Mouse (Mus musculus) spleen, adult 18-20 months (tissue): ENCODE data around the gene Gabpb1.
A peak's percentile ranks its signal among the peaks of the same experiment; 100 is the strongest.
"Not testable (repeated sequence)": the region's sequence is repeated elsewhere in the genome, so short reads cannot be mapped to it uniquely, and the experiment has no call there.

Experiments
- DNase-seq, 2 experiments: peaks; one replicate each; pipeline ENCODE4 v3.0.0; 2022; ENCODE audit warnings: mixed read lengths in 2 of 2

Gene Gabpb1

DNA sequence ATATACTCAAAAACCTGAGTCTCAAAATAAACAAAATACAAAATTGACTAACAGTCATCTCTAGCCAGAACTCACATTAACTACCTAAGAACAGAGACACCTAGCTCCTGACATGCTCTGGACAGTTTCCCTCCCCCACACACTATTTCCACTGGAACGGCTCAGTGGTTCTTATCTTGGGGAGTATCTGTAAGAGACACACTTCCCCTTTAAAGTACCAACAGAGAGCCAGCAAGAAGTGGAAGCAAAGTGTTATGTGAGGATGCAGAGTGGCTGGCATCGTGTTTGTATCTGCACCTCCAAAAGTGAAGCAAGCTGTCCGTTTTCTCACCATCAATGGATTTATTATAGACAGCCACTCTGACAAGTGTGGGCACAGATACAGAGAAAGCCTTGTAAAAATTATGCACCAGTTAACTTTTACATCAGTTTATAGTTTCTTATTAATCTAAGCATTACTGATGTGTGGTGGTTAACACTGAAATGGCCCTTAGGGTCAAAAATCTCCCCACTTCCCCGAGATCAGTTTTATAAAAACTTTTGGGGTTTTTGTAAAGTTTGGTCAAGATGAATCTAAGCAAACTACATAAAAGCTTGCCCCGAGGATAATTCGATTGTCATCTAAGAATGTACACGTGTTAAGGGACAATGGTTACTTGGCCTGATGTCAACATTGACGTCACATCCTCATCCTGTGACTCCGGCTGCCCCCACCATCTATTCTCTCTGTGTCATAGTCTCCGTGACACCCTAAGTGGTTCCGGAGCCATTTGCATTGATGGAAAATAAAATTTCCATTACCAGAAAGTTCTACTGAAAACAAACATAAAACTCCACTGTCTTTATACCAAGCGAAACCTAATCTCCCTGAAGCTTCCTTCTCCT is 40.0 kb downstream of the Gabpb1 start:
- DNase-seq = no peak

DNA sequence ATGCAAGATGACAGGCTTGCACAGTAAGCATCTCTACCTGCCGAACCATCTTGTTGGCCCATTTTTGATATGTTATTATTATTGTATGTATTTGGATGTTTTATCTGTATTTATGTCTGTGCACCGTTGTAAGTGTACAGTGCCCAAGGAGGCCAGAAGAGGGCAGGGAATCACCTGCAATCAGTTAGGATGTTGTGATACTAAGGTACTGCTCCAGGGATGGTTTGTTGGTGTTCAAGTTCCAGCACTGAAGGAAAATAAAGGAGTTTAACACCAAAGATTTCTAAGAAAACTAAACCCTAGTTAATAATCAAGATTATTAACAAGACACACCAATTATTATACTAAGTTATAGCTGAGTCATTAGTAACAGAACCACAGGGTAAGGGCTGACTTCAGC is 43.0 kb downstream of the Gabpb1 start:
- DNase-seq = no peak

DNA sequence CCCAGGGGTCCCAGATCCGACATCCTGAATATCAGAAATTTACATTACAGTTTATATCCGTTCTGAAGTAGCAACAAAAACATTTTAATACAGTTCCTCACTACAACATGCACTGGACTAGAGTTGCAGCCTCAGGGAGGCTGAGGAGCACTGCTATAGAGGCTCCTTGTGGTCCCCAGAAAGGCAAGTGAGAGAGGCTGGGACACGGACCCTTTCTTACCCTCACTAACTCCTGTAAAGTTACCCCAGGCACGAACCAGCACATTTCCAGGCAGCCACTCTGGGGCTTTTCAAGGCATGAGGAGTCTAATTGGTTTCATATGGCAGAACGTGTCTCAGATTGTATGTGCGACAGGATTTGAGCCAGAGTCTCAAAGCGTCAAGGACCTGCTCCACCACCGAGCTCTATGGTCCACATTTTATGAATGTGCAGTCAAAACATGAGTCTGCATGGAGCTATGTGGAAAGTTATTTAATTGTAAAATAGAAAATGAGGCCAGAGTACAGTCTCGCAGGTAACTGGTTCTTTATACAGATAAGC is 47.6 kb downstream of the Gabpb1 start:
- DNase-seq = no peak

DNA sequence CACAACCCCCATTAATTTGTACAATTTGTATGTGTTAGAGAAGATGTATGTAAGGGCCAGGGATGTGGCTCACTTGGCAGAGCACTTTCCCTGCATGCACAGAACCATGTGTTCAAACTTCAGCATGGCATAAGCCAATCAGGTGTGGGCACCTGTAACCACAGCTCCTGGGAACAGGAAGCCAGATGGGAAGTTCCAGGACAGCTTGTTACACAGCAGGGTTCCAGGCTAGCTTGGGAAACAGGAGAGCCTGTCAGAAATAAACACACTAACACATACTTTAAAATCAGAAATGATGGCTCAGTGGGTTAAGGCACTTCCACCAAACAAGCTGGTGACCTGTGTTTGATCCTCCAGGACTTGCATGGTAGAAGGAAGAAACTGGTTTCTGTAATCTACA is 53.0 kb downstream of the Gabpb1 start:
- no peak for DNase-seq

DNA sequence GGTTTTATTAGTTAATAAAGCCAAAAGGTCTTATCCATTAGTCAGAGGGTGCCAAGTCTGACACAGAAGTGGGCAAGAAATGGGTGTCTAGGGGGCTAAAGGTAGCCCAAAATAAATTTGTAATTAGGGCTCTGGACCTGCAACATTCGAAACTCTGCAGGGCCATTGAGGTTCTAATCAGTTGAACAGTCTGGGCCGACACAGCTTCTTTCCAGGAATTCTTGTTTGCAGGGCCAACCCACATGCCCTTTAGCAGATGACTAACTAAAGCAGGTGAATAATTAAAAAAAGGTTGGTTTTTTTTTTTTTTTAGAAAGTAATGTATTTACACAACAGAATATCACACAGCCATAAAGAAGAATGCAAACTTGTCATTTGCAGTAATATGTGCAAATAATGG is 53.7 kb downstream of the Gabpb1 start:
- no peak for DNase-seq

DNA sequence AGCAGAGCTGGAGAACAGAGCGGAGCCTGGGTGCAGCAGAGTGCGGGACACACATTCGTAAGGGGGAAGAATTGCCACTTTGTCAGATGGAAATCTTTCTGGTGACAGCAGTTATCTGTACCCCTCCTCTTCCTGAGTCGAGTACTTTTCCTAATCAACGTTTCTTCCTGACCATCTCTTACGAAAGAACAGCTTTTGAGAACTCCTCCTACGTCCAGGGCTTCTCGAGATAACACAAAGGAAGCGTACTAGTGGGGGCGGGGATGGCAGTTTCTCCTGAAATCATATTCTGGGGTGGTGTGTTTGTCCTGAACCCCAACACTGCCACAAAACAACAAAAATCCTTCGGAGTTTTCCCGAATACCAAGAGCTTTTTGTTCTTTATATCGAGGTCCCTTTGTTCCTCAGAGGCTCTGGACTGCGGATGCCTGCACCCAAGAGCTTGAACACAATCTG is 56.9 kb downstream of the Gabpb1 start, which contains the start of gene Hdc:
TSS of gene Hdc (minus strand) at position 51 of the 456 bp plus-strand sequence.
- no peak for DNase-seq

DNA sequence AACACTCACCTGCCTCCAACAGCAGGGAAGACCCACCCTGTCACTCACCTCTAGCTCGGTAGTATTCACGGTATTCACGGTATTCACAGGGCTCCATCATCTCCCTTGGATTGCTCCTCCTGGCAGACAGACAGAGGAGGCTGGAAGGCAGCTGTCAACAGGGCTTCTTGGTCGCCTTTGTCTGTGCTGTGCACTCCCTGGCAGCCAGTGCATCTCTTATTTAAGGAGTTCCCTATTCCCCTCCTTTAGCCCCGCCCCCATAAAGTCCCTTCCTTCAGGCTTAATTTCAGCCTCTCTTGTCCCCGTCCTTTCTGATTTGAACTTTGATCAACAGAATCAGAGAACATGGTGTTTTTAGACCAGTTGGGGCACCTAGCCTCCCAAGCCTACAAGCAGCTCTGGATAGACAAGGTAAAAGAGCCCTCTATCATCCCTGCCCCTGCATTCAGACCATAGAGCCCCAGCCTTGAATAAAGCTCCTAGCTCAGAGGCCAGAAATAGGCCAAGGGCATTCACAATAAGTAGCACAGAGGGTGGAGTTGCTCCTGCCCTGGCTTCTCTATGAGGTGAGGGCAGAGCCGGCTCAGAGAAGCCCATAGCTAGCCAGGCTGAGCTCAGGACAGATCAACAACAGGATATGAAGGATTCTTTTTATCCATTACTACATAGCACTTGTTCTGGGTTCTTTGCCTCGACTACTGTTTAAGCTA is 57.5 kb downstream of the Gabpb1 start:
- no peak for DNase-seq

DNA sequence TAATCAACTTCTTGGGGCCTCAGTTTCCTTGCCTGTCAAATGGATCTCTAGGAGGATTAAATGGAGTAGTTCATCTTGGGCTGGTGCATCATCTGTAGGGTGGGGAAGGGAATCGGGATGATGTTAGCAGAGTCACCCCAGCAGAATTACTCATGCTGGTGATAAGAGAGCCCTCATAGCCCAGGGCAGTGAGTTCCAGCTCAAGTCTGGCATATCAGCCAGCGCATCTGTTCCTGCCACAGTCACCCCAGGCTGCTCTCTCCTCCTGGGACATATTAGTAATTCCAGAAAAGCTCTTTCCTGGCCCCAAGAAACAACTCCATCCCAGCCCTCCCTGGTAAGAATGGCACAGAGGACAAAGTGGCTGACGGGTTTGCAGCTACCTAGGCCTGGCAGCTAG is 60.8 kb downstream of the Gabpb1 start:
- DNase-seq = no peak

DNA sequence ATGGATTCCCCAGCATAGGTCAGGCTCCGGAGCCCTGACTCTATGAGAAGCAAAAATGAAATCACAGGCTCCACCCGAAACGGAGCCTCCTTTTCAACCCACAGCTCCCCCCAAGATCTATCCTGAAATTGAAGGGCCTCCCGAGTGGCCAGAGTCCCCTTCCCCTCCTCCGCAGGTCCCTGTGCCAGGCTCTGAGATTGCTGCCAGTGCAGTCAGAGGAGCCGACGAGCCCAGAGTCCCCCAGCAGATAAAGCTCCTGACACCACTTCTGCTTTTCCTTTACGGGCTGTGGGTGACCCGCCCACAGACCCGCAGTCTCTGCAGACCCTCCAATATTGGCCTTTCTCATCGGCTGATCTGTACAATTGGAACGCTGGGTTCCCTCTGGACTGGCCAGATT is 66.5 kb downstream of the Gabpb1 start:
- not testable (repeated sequence) for DNase-seq

DNA sequence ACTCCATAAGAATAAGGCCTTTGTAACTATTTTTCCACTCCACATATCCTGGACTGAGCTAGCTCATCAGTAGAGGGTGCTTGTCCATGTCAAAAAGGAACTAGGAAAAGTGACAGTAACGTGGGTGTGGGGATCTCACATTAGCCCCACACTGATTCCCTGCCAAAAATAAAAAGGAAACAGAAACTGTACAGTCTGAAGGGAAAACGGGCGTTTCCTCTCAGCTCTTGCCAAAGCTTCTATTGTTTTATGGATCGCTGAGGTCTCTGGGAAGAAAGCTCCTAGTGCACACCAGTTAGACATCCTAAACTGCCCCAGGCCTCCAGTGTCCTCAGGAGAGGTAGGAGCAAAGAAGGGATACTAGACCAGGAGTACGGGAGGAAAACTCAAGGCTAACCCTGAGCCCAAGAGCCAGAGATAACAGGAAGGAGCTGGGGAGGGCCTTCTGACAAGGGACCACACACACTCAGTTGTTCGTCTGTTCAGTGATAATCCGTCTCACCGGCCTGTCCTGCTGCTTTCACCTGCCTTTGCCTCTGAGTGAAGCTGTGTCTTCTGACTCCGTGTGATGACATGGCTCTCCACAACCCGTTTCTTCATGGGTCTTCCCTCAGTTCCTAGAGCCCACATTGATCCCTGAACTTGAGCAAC is 68.5 kb downstream of the Gabpb1 start:
- DNase-seq = no peak

DNA sequence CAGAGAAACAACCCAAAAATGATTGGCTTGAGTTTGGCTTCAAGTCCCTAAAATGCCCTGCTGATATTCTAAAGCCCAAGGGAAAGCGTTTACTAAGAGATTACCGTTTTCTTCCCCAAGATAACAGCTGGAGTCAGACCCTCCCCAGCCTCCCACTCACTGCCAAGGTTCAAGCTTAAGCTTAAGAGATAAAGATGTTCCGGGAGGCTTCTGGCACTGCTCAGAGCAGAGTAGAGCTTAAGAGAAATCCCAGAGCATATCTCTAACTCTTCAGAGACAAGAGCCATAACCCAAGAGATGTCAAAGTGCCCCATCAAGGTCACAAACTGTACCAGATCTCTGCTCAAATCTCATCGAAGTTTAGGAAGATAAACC is 69.5 kb downstream of the Gabpb1 start:
- DNase-seq = no peak

DNA sequence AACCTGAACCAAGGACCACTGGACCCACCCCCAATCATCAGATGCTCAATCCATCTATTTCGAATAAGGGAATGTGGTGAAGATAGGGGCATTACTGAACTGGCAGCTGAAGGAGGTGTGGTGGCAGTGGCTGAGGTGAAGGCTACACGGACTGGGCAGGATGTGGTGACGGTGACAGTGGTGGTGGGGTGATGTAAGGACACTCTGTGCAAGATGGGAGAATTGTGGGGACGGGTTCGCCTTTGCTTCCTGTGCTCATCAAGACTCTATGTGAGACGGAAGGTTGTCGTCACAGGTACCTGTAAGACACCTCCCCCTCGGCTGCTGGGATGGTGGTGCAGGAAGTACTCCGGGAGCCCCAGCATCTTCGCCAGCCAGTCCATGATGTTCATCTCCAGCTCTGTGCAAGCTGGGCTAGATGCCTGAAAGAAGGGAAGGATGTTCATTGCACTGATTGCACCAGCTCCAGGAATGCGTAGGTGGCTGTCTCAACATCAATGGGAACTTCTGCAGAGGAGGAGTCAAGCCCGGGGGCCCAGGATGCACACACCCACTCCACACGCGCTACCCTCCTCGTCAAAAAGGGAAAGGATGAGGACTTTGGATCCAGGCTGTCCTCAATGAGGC is 70.0 kb downstream of the Gabpb1 start:
- DNase-seq = peak; percentile 8 to 23

DNA sequence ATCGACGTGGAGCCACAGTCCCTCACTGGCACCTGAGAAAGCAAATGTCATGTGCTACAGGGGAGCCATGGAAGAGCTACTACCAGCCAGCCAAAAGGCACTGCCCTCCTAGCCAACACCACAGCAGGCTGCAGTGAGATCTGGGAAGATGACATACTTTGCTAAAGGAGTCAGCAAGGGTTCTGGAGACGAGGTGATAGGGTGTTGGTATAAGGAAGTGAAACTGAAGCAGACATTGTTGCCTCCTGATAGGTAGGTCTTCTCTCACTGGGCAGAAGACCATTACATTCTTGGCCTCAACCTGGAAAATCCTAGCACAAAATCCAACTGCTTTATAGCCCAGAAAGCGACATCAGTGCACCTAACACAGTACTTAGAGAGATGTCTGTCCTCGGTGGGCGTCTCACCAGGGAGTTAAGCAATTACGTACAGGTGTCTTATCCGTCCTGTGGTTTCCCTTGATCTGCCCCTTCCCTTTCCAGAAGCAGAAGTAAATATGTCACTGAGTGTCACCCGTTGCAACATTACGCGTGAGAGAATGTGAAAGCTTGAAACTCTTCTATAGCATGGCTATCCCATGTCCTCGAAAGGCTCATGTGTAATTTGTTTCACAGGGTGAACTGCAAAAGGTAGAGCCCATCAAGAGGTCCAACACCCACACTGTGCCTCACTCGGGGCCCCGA is 74.1 kb downstream of the Gabpb1 start:
- DNase-seq = peak in 1 of 2 experiments; percentile 24

DNA sequence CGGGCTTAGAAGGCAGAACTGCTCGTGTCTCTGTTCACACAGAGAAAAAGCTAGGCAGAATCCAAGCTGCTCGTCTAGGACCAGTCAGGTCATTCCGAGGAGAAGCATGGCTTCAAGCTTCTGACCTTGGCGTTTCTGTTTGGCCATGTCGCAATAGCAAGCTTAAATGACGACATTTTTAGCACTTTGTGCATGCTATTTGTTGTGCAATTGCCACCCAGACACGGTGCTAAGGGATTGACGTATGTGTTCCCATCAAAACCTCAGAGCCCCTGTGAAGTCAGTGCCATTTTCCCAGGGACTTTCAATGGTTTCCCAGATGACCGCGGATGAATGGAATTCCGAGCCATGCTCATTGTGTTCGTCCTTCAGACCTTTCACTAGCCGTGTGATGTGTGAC is 75.6 kb downstream of the Gabpb1 start:
- no peak for DNase-seq

DNA sequence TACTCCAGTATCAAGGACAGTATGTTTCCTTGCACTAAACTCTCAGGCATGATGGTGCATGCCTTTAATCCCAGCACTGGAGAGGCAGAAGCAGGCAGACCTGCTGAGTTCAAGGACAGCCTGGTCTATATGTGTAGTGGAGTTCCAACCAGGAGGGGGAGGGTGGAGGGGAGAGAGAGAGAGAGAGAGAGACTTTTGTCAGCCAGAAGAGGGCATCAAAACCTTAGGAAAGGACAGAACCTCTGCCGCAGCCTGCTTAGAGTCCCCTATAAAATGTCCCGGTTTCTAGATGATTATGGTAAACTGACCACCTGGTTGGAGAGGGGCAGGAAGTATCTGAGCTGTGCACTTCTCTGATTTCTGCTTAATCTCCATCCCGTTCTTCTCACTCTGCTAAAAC is 77.1 kb downstream of the Gabpb1 start:
- no peak for DNase-seq

DNA sequence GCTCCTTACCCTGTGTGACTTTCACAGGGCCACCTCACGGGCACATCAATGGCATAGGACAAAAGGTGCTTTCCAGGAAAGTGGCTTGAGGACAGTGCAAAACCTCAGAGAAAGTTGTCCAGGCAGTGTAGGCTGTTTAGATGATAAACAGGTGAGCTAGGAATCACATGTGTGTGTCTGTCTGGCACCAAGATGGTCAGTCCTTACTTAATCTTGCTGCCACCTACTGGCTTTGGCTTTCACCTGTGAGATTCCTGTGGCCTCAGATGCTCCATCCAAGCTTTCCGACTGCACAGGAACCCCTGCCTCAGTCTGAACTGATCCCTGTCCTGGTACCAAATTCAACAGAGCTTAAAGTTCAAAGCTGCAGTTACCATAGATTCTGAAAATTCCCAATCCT is 77.8 kb downstream of the Gabpb1 start:
- DNase-seq = no peak

DNA sequence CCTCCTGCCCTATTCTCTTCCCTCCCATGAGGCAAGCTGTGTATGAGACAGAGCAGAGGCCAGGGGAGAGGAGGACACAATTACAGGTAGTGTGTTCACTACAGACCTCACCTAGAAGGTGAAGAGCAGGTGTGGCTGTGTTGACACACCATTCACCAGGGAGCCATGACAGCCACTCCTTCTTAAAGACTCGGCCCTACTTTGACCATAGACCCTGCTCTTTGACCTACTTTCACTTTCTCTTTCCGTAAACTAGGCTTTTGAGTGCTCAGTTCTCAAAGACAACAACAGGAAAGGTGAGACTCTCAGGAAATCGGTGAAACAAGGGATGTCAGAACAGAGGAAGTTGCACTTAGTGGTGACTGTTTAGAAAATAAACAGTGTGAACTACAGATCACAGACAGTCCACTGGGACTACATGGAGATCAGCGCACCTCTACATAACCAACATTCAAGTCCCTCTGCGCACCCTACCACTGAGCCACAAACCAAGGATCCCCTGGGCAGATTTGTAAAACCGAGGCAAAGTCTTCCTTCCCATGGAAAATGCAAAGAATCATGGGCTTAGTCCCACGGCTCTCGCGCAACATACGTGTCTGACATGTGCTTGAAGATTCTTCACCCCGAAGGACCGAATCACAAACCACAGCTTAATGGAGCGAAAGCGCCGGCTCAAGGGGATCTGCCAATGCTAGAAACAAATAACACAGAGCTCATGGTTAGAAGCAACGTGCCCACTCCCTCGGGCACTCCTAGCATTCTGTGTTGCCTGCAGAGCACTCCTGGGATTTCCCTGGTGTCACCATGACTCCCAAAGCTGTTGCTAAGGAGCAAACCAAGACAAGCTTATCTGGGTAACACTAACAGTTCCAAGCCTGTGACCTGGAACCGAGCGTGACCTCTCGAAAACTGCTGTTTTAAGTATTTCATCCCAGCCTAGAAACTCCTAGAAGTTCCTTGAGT is 78.6 kb downstream of the Gabpb1 start:
- DNase-seq = no peak

DNA sequence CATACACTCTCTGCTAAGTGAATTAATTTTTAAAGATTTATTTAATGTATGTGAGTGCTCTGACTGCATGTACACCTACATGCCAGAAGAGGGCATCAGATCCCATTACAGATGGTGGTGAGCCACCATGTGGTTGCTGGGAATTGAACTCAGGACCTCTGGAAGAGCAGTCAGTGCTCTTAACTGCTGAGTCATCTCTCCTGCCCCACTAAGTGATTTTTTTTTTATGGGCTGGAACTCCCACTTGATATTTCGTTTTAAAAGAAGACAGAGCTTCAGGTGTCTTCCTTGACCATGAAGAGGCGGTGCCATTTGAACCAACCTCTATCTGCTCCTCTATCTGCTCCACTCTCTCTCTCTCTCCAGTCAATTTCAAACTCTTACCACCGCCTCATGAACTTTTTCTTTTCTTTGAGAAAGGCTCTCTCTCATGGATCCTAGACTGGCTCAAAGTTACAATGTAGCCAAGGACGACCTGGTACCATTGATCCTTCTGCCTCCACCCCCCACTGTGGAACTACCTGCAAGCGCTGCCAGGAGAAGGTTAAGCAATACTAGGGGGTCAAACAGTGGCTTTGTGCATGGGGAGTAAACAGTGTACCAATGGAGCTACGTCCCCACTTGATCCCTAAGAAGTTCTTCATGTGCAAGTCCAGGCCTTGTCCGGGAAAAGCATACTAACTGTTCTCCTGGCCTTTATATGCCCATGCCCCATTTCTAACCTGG is 79.6 kb downstream of the Gabpb1 start:
- DNase-seq = no peak

DNA sequence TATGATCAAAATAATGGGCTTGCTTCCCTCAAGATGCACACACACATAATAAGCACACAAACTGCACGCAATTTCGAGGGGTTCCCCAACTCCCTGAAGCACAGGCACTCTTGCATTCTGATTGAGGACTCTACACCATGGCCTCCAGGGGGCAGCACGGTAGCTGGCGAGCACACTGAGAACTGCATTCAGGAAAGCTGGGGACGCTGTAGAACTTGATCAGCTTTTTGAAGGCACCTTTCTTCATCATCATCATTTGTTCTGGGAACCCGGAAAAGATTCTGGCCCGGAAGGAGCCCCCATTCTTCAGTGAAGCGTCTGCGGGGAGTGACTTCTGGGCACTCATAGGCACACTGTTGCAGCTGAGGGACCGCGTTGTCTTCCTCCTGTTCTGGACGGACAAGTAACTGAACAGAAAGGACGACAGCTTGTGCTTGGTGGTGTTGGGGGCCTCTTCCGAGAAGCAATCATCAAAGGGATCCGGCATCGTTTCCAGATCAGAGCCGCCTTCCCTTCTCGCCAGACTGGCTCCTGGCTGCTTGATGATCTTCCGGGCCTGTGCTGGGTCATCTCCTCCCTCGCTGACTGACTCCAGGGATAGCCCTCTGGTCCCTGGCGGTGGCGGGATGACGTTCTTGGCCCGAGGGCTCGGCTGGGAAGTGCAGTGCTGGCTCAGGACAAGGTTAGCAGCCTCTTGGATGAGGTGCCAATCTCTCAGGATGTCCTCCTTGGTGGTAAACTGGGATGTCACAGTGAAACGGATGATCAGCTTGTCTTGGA is 82.1 kb downstream of the Gabpb1 start:
- DNase-seq = peak; percentile 45 to 77
